Mouse (Mus musculus) embryonic fibroblast, embryonic 13.5 days (primary cell): ENCODE data around the gene Lsmem1. TPM values are rescaled to one million over a fixed set of nuclear protein-coding genes. Genes with fewer than 3 reads are reported as not detected.

Experiments used
- H3K27ac ChIP-seq: 2 replicates; pipeline ENCODE4 v1.5.1; 2012; ENCODE audit warnings: low read length, control low read depth, inconsistent platforms; ENCODE audit not compliant: insufficient read depth
- H3K4me1 ChIP-seq: 2 replicates; pipeline ENCODE4 v1.6.1; 2011; ENCODE audit warnings: low read length; ENCODE audit not compliant: control insufficient read depth, insufficient read depth
- H3K4me3 ChIP-seq: 2 replicates; pipeline ENCODE4 v1.5.1; 2011; ENCODE audit warnings: mild to moderate bottlenecking, control low read depth, low read length; ENCODE audit not compliant: insufficient read depth
- CTCF ChIP-seq: IDR thresholded peaks from 2 replicates; pipeline ENCODE4 v1.5.1; 2011; ENCODE audit warnings: mild to moderate bottlenecking, control low read depth, low read length, moderate library complexity, borderline replicate concordance; ENCODE audit not compliant: insufficient read depth
- POLR2A ChIP-seq: IDR thresholded peaks from 2 replicates; pipeline ENCODE4 v1.6.1; 2011; ENCODE audit warnings: low read depth, mild to moderate bottlenecking, control low read depth, low read length, moderate library complexity
- polyA plus RNA-seq: library from polyadenylated mRNA; stranded (reverse); fragments of >200 nt; gene quantifications from 2 replicates; pipeline ENCODE4 v1.2.4, GENCODE M21; 2011; ENCODE audit warnings: low read depth; ENCODE audit not compliant: missing spikeins, insufficient read length

Gene Lsmem1
- polyA plus RNA-seq, 1 experiment: not detected

- TF ChIP-seq POLR2A: no peak
- TF ChIP-seq CTCF: no peak
- no peaks in the 10 kb centered on the region for H3K4me1 ChIP-seq
These were observed 32.3 kb upstream of the Lsmem1 start for GRCm38 (mm10) chr12:40231632-40232031.

DNA sequence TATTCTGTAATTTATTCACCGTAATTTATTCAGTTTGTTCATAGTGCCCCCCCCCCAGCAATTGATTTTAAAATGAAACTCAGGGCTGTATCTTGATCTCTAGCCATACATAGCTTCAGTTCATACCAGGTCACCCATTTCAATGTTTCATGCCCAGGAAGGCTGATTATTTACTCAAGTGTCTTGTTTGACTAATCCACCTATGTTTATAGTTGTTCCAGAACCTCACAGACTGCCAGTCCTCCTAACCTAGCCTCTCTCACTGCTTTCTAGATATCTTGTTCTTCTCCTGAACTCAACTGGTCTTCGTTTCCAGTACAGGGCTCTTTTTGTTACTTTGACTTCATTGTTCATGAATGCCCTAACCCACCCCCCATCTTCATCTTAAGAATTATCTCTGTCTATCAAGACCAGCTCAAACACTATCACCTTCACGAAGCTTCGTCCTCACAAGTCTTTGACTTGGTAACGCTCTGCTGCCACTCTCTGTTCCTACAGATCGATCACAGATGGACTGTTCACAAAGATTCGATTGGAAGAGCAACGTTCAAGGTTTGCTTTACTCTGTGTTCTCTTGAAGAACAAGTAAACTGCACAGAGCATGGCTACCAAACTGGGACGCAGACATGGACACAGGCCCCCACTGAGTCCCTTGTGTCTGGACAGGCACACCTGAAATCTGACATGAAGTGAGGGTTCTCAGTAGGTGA lies 25.0 kb upstream of the Lsmem1 start:
- Histone ChIP-seq H3K4me1 (peaks cover 3% of the 10 kb centered on the region; the same call in 1 of the 2 replicates), H3K4me3 (no peak overlapping the region), H3K27ac (no peak overlapping the region)
- TF ChIP-seq POLR2A (no peak), CTCF (no peak)

More at GRCm38 (mm10) chr12:40231632-40232031, 32.3 kb upstream of the Lsmem1 start:
- H3K4me3 ChIP-seq: no peak overlapping the region
- no peak overlapping the region for H3K27ac ChIP-seq

DNA sequence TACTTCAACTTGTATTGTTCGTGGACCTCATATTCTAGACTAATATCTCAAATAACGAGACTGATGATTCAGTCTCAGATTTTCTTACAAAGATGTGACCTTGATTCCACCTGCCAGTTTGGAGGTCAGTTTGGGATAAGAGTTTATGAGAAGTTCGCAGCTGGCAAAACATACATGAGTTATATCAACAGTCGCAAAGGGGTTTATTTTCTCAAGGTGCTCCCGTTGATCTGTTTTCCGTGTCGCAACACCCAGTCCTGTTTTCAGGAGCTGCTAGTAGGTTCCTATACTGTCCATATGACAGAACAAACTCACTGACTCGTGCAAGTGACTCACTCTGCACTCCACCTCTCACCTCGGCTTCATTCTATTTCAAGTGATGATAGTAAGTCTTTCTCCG lies 24.4 kb upstream of the Lsmem1 start:
- H3K4me1 ChIP-seq: peaks cover 3% of the 10 kb centered on the region; the same call in 1 of the 2 replicates
- H3K4me3 ChIP-seq: no peak overlapping the region
- H3K27ac ChIP-seq: peak overlapping the region; percentile 39
- TF ChIP-seq CTCF (no peak), POLR2A (no peak)

GRCm38 (mm10) chr12:40223082-40223619 lies 23.9 kb upstream of the Lsmem1 start:
- TF ChIP-seq POLR2A: peak; percentile 100
- no peak for TF ChIP-seq CTCF
- H3K4me1 ChIP-seq: peaks cover 3% of the 10 kb centered on the region; the same call in 1 of the 2 replicates

GRCm38 (mm10) chr12:40222251-40223081 lies 23.2 kb upstream of the Lsmem1 start:
- TF ChIP-seq CTCF (no peak), POLR2A (peak; percentile 58)
- Histone ChIP-seq H3K27ac (peak overlapping the region; percentile 93), H3K4me3 (peak overlapping the region; percentile 99), H3K4me1 (peaks cover 6% of the 10 kb centered on the region; the same call in 1 of the 2 replicates)

More at GRCm38 (mm10) chr12:40223082-40223619, 23.9 kb upstream of the Lsmem1 start:
- Histone ChIP-seq H3K27ac (peak overlapping the region; percentile 93), H3K4me3 (peak overlapping the region; percentile 99)

DNA sequence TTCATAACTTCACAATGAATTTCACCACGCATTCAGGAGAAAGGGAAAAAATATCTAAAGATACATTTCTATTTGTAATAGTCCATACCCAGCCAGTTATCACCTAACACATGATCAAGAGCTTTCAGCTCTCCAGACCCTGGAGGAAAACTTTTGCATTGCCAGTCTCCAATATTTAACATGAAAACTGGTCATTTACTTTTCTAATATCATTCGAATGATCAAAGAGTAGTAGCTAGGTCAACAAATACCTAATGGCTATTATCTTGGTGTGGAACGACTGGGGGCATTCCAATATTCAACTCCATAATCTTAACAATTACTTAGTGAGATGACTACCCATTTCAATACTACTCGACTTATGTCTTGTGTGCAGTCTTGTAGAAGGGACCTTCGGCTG lies 22.3 kb upstream of the Lsmem1 start:
- Histone ChIP-seq H3K4me3 (peak overlapping the region; percentile 99), H3K4me1 (peaks cover 6% of the 10 kb centered on the region; the same call in 1 of the 2 replicates), H3K27ac (peak overlapping the region; percentile 93; the same call in 1 of the 2 replicates)
- TF ChIP-seq POLR2A (no peak), CTCF (no peak)

DNA sequence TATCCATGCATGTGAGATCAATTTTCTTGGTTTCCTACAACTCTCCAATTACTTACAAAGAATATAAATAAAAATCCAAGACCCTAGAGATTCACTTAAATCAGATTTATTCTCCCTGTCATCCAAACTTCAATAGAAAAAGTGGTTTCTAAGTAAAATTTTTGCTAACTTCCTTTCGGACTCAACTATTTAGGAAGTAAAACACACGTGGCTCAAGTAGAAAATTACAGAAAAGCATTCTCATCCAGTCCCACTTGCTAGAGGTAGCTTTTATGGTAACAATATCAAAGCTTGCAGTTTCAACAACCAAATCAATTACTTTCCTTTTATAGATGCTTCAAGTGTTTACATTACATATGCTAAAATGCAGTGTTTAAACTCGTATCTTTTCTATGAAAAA lies 21.6 kb upstream of the Lsmem1 start:
- Histone ChIP-seq H3K4me3 (peak overlapping the region; percentile 99), H3K27ac (no peak overlapping the region), H3K4me1 (peaks cover 6% of the 10 kb centered on the region; the same call in 1 of the 2 replicates)
- TF ChIP-seq POLR2A (no peak), CTCF (no peak)

GRCm38 (mm10) chr12:40220001-40220570 lies 20.8 kb upstream of the Lsmem1 start:
- Histone ChIP-seq H3K27ac (peak overlapping the region; percentile 31), H3K4me1 (peaks cover 6% of the 10 kb centered on the region; the same call in 1 of the 2 replicates), H3K4me3 (peak overlapping the region; percentile 99)
- no peak for TF ChIP-seq POLR2A
- no peak for TF ChIP-seq CTCF

GRCm38 (mm10) chr12:40218430-40218945 lies 19.2 kb upstream of the Lsmem1 start:
- TF ChIP-seq POLR2A (no peak), CTCF (no peak)
- Histone ChIP-seq H3K4me3 (no peak overlapping the region), H3K27ac (no peak overlapping the region), H3K4me1 (peaks cover 3% of the 10 kb centered on the region; the same call in 1 of the 2 replicates)

DNA sequence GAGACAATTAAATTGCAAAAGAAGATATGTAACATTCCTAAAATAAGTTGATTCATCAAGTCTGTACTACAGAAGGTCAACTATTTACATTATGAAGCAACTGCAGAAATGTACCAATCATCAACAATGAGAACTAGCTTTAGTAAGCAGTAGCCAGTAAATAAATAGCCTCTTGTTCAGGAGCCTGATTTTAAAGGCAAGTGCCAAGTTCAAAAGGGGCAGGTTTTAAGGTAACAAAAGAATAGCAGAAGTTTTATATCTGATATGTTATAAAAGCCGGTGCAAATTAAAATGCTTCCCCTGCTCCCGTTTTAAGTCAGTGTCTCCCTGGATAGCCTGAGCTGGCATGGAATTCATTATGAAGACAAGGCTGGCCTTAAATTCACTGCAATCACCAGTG lies 18.5 kb upstream of the Lsmem1 start:
- TF ChIP-seq POLR2A (no peak), CTCF (no peak)
- Histone ChIP-seq H3K27ac (no peak overlapping the region), H3K4me3 (no peak overlapping the region)

More for the DNA sequence above, 18.5 kb upstream of the Lsmem1 start:
- peaks cover 3% of the 10 kb centered on the region; the same call in 1 of the 2 replicates for H3K4me1 ChIP-seq
